Mouse (Mus musculus) olfactory bulb, adult 2 months (tissue): ENCODE data around the gene Ddo.

Source experiments
- CTCF ChIP-seq: fragments of 200-500 bp; IDR thresholded peaks from 2 replicates; pipeline ENCODE4 v1.5.1; 2012; ENCODE audit warnings: low read depth, mild to moderate bottlenecking, low read length, moderate library complexity; ENCODE audit not compliant: insufficient read depth
- POLR2A ChIP-seq: fragments of 200-500 bp; IDR thresholded peaks from 2 replicates; pipeline ENCODE4 v1.6.1; 2012; ENCODE audit warnings: mild to moderate bottlenecking, low read depth, low read length, moderate library complexity; ENCODE audit not compliant: insufficient read depth

- TF ChIP-seq POLR2A (no peak), CTCF (no peak)
Observed at GRCm38 (mm10) chr10:40617973-40618372, 11.8 kb upstream of the Ddo start.
